Mouse (Mus musculus) limb, embryonic 13.5 days (tissue): Measurements from ENCODE around the gene Ttc25. TPM values are rescaled to one million over a fixed set of nuclear protein-coding genes. Genes with fewer than 3 reads are reported as not detected.

Experiments used
- ATAC-seq: fragments of 200-750 bp; cut with Nextera tagmentation; 2 replicates; pipeline ENCODE4 v1.8.0; 2017; ENCODE audit warnings: low read depth, moderate number of reproducible peaks, moderate TSS enrichment; ENCODE audit not compliant: low FRiP score
- H3K27ac ChIP-seq: fragments of 300-500 bp; sonication (generic); 2 replicates; pipeline ENCODE4 v1.5.1; 2015; ENCODE audit warnings: inconsistent platforms, mild to moderate bottlenecking, moderate library complexity
- H3K27me3 ChIP-seq: fragments of 300-500 bp; sonication (generic); 2 replicates; pipeline ENCODE4 v1.6.1; 2015; ENCODE audit warnings: mild to moderate bottlenecking, inconsistent platforms
- H3K36me3 ChIP-seq: fragments of 300-500 bp; sonication (generic); 2 replicates; pipeline ENCODE4 v1.6.1; 2015; ENCODE audit warnings: inconsistent platforms, mild to moderate bottlenecking, moderate library complexity
- H3K4me1 ChIP-seq: fragments of 300-500 bp; sonication (generic); 2 replicates; pipeline ENCODE4 v1.6.1; 2015; ENCODE audit warnings: inconsistent platforms
- H3K4me2 ChIP-seq: fragments of 300-500 bp; sonication (generic); replicated peaks from 2 replicates; pipeline ENCODE4 v1.6.1; 2015; ENCODE audit warnings: inconsistent platforms, mild to moderate bottlenecking, moderate library complexity
- H3K4me3 ChIP-seq: fragments of 300-500 bp; sonication (generic); 2 replicates; pipeline ENCODE4 v1.5.1; 2015; ENCODE audit warnings: moderate library complexity, mild to moderate bottlenecking, inconsistent platforms
- H3K9ac ChIP-seq: fragments of 300-500 bp; sonication (generic); 2 replicates; pipeline ENCODE4 v1.6.1; 2015; ENCODE audit warnings: mild to moderate bottlenecking, inconsistent platforms
- H3K9me3 ChIP-seq: fragments of 300-500 bp; sonication (generic); 2 replicates; pipeline ENCODE4 v1.6.1; 2016; ENCODE audit warnings: inconsistent platforms
- WGBS: fragments of 180-500 bp; shearing (Covaris S2); methylation state at CpG from one replicate; pipeline ENCODE4 v1.1.7; 2015; 5-methylcytosine and 5-hydroxymethylcytosine counted together
- polyA plus RNA-seq: library from polyadenylated mRNA; unstranded; fragments of >200 nt; fragmentation: Nextera tagmentation; extraction: Ambion mirVana; gene quantifications from 2 replicates; pipeline ENCODE4 v1.2.1, GENCODE M21; 2015

Gene Ttc25
- polyA plus RNA-seq: 0.61 and 0.69 TPM in 2 replicates

DNA sequence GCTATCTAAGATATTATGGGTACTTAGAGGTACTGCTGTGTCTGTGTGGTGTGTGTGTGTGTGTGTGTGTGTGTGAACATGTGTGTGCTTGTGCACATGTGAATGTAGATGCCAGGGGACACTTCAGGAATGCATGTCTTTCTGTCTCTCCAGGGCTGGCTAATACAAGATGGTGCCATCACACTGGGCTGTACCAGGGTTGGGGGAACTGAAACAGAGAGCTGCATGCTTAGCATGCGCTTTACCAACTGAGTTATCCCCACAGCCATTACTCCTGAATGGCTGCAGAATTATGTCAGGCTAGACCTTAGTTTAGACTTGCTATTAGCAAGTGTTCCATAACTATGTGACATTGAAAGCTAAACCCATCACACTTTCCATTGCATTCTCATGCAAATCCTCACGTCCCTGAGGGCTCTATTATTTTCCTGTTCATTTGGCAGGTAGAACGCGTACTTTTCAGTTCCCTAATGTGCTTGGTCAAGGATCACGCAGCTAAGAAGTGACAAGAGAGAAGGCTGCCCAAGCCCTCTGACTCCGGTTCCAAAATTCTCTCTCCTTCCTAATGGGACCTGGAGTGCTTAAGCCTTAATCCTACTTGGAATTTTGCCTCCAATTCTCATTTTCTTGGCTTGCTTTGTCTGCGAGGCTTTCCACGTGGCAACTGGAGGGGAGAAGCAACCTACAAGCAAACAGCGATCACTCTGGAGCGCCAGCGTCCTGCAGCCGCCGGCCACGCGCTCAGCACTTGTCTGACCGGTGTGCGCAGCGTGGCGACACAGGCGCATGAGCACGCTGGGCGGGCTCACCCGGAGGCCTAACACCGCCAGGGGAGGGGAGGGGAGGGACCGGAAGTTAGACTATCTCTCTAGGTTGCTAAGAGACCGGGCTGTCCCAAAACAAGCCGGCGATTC is at the start of gene Ttc25:
Ttc25 (plus strand) TSS at position 776 of the 914 bp plus-strand sequence.
- Histone ChIP-seq H3K4me2 (peak within 1 kb of the TSS; percentile 67), H3K27me3 (no peaks in the 10 kb centered on the region), H3K4me1 (peaks cover 10% of the 10 kb centered on the region; the same call in 1 of the 2 replicates), H3K4me3 (peak within 1 kb of the TSS; percentile 46), H3K36me3 (no peaks in the 10 kb centered on the region), H3K27ac (no peak within 1 kb of the TSS; the same call in 1 of the 2 replicates), H3K9me3 (no peaks in the 10 kb centered on the region; the same call in 1 of the 2 replicates), H3K9ac (peak within 1 kb of the TSS; percentile 65)
- peak; percentile 97 for ATAC-seq
- 4% methylated on average over 28 of the region's 28 CpGs for WGBS

DNA sequence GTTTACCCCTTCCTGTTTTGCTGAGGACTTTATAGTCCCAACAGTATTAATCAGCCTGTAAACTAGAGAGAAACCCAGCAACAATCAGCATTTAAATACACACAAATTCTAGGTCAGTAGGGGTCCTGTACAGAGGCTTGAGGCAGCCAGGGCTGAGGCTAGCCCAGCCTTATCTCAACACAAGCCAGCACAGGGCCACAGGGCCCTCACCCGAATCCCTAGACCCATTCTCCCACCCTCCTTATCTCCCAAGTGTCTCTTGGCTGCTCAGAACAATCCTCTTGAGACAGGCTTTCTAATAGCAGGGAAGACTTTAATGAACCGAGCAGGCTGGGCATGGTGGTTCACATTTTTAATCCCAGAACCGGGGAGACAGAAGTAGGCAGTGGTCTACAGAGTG is 45.2 kb upstream of the Ttc25 start:
- H3K9ac ChIP-seq: no peak overlapping the region
- no peak overlapping the region for H3K4me3 ChIP-seq
- ATAC-seq: no peak
- H3K27ac ChIP-seq: no peak overlapping the region
- H3K27me3 ChIP-seq: no peaks in the 10 kb centered on the region
- H3K4me1 ChIP-seq: no peaks in the 10 kb centered on the region
- 91% methylated on average over 3 of the region's 3 CpGs for WGBS
- H3K4me2 ChIP-seq: no peak overlapping the region
- peaks cover 99% of the 10 kb centered on the region for H3K36me3 ChIP-seq
- no peaks in the 10 kb centered on the region for H3K9me3 ChIP-seq

GRCm38 (mm10) chr11:100500651-100501050 is 44.8 kb upstream of the Ttc25 start:
- H3K4me2 ChIP-seq: no peak overlapping the region

GRCm38 (mm10) chr11:100501321-100501720 is 44.1 kb upstream of the Ttc25 start:
- no peaks in the 10 kb centered on the region for H3K9me3 ChIP-seq
- WGBS: 66% methylated on average over 6 of the region's 6 CpGs
- no peak overlapping the region for H3K4me3 ChIP-seq
- no peak overlapping the region for H3K4me2 ChIP-seq
- H3K9ac ChIP-seq: no peak overlapping the region
- no peaks in the 10 kb centered on the region for H3K27me3 ChIP-seq
- H3K4me1 ChIP-seq: no peaks in the 10 kb centered on the region
- ATAC-seq: no peak
- H3K36me3 ChIP-seq: peaks cover 99% of the 10 kb centered on the region
- H3K27ac ChIP-seq: no peak overlapping the region

More at GRCm38 (mm10) chr11:100500651-100501050, 44.8 kb upstream of the Ttc25 start:
- no peaks in the 10 kb centered on the region for H3K9me3 ChIP-seq
- no peaks in the 10 kb centered on the region for H3K4me1 ChIP-seq
- H3K36me3 ChIP-seq: peaks cover 99% of the 10 kb centered on the region
- WGBS: 89% methylated on average over 7 of the region's 7 CpGs
- H3K9ac ChIP-seq: no peak overlapping the region
- no peak overlapping the region for H3K4me3 ChIP-seq
- no peak for ATAC-seq
- no peak overlapping the region for H3K27ac ChIP-seq
- H3K27me3 ChIP-seq: no peaks in the 10 kb centered on the region

GRCm38 (mm10) chr11:100504990-100505660 is 40.3 kb upstream of the Ttc25 start:
- no peak for ATAC-seq
- peaks cover 96% of the 10 kb centered on the region for H3K36me3 ChIP-seq
- H3K27me3 ChIP-seq: no peaks in the 10 kb centered on the region
- H3K9me3 ChIP-seq: no peaks in the 10 kb centered on the region
- no peak overlapping the region for H3K27ac ChIP-seq
- H3K4me1 ChIP-seq: no peaks in the 10 kb centered on the region
- 93% methylated on average over 12 of the region's 12 CpGs for WGBS
- no peak overlapping the region for H3K4me2 ChIP-seq
- no peak overlapping the region for H3K9ac ChIP-seq
- no peak overlapping the region for H3K4me3 ChIP-seq

DNA sequence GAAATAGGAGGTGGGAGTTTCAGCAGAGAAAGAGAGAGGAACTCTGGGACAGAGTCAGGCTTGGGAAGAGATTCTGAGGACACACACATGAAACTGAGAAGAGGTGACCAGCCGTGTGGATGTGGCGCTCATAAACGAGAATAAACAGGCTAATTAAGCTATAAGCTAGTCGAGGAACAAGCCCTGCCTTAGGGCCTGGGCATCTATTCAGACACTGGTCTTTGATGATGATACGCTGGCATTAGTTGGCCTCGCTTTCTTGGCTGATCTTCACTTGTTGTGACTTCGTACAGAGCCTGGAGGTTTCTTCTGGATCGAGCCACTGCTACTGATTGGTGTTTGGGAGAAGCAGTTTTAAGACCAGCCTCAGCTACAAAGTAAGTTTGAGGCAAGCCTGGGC is 39.4 kb upstream of the Ttc25 start:
- H3K36me3 ChIP-seq: peaks cover 93% of the 10 kb centered on the region
- H3K4me1 ChIP-seq: no peaks in the 10 kb centered on the region
- no peak for ATAC-seq
- H3K27me3 ChIP-seq: no peaks in the 10 kb centered on the region
- 93% methylated on average over 8 of the region's 8 CpGs for WGBS
- no peak overlapping the region for H3K4me2 ChIP-seq
- H3K27ac ChIP-seq: no peak overlapping the region
- H3K9me3 ChIP-seq: no peaks in the 10 kb centered on the region
- no peak overlapping the region for H3K4me3 ChIP-seq
- no peak overlapping the region for H3K9ac ChIP-seq

DNA sequence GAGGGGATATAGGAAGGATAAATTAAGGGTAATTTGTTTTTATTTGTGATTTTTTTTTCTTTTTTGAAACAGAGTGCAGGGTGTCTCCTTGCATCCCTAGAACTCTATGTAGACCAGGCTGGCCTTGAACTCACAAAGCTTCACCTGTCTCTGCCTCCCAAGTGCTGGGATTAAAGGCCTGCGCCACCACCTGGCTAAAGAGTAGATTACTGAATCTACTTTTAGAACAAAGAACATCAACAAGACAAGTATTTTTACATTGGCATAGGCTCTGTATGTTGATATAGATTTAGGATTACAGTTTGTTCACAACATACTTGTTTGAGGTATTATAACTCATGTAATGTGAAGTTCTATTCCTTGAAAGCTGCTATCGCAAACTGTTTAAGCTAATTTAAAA is 34.9 kb upstream of the Ttc25 start:
- no peaks in the 10 kb centered on the region for H3K9me3 ChIP-seq
- no peak overlapping the region for H3K27ac ChIP-seq
- H3K4me3 ChIP-seq: no peak overlapping the region
- no peak overlapping the region for H3K4me2 ChIP-seq
- H3K36me3 ChIP-seq: peaks cover 91% of the 10 kb centered on the region
- no peaks in the 10 kb centered on the region for H3K27me3 ChIP-seq
- WGBS: 97% methylated on average over 2 of the region's 2 CpGs
- no peaks in the 10 kb centered on the region for H3K4me1 ChIP-seq
- no peak for ATAC-seq
- H3K9ac ChIP-seq: no peak overlapping the region

DNA sequence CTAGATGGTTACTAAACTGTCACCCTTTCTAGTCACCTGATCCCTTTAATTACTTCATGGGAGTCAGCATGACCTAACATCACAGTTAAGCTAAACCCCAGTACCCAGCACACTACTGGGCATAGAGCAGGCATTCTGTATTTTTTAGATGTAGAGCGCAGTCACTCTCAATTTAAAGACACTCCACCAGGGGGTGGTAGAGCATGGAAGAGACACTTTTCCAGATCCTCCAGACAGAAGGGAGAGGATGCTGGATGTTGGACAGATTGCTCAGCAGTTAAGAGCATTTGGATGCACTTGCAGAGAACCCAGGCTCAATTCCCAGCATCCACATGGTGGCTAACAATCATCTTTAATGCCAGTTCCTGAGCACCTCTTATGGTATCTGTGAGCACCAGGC is 33.0 kb upstream of the Ttc25 start:
- H3K4me1 ChIP-seq: no peaks in the 10 kb centered on the region
- WGBS: 89% methylated on average over 1 of the region's 1 CpGs
- H3K4me2 ChIP-seq: no peak overlapping the region
- H3K27me3 ChIP-seq: no peaks in the 10 kb centered on the region
- H3K9ac ChIP-seq: no peak overlapping the region
- H3K36me3 ChIP-seq: peaks cover 91% of the 10 kb centered on the region
- no peak overlapping the region for H3K27ac ChIP-seq
- no peak for ATAC-seq
- no peak overlapping the region for H3K4me3 ChIP-seq
- no peaks in the 10 kb centered on the region for H3K9me3 ChIP-seq

- H3K27me3 ChIP-seq: no peaks in the 10 kb centered on the region
- ATAC-seq: no peak
- 89% methylated on average over 10 of the region's 10 CpGs for WGBS
- H3K4me1 ChIP-seq: no peaks in the 10 kb centered on the region
- no peak overlapping the region for H3K9ac ChIP-seq
- no peaks in the 10 kb centered on the region for H3K9me3 ChIP-seq
- H3K4me2 ChIP-seq: no peak overlapping the region
- H3K4me3 ChIP-seq: no peak overlapping the region
- no peak overlapping the region for H3K27ac ChIP-seq
- H3K36me3 ChIP-seq: peaks cover 91% of the 10 kb centered on the region
Measured at GRCm38 (mm10) chr11:100513716-100514115, 31.7 kb upstream of the Ttc25 start.

DNA sequence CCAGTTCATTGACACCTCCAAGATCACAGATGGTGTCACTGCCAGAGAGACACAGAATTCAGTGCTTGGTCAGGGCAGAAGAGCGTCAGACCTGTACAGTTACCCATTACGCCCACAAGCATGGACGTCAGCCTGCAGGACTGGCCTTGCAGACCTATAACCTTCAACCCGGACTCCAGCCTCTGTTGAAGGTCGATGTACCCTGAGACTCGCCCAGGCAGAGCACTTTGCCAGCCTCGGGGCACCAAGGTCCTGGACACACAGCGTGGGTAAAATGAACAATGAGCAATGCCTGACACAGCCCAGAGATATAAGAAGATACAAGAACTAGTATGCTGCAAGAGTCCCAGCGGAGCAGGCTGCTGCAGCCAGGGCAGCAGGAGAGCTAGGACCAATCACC is 30.3 kb upstream of the Ttc25 start:
- no peak overlapping the region for H3K27ac ChIP-seq
- H3K9ac ChIP-seq: no peak overlapping the region
- no peak overlapping the region for H3K4me2 ChIP-seq
- ATAC-seq: no peak
- H3K4me1 ChIP-seq: no peaks in the 10 kb centered on the region
- WGBS: 94% methylated on average over 9 of the region's 9 CpGs
- no peaks in the 10 kb centered on the region for H3K27me3 ChIP-seq
- H3K4me3 ChIP-seq: no peak overlapping the region
- peaks cover 91% of the 10 kb centered on the region for H3K36me3 ChIP-seq
- H3K9me3 ChIP-seq: no peaks in the 10 kb centered on the region

- no peaks in the 10 kb centered on the region for H3K9me3 ChIP-seq
- no peaks in the 10 kb centered on the region for H3K27me3 ChIP-seq
- no peak overlapping the region for H3K27ac ChIP-seq
- H3K4me3 ChIP-seq: no peak overlapping the region
- peaks cover 94% of the 10 kb centered on the region for H3K36me3 ChIP-seq
- no peak for ATAC-seq
- H3K4me1 ChIP-seq: no peaks in the 10 kb centered on the region
- H3K4me2 ChIP-seq: no peak overlapping the region
- 93% methylated on average over 9 of the region's 9 CpGs for WGBS
- no peak overlapping the region for H3K9ac ChIP-seq
Measured at GRCm38 (mm10) chr11:100515789-100516188, 29.6 kb upstream of the Ttc25 start.

GRCm38 (mm10) chr11:100516291-100516690 is 29.1 kb upstream of the Ttc25 start:
- WGBS: 72% methylated on average over 9 of the region's 9 CpGs
- no peak overlapping the region for H3K4me2 ChIP-seq

More at GRCm38 (mm10) chr11:100516291-100516690, 29.1 kb upstream of the Ttc25 start:
- H3K27ac ChIP-seq: no peak overlapping the region
- H3K9me3 ChIP-seq: no peaks in the 10 kb centered on the region
- no peak for ATAC-seq
- H3K36me3 ChIP-seq: peaks cover 94% of the 10 kb centered on the region
- H3K4me1 ChIP-seq: no peaks in the 10 kb centered on the region
- H3K4me3 ChIP-seq: no peak overlapping the region
- H3K27me3 ChIP-seq: no peaks in the 10 kb centered on the region
- no peak overlapping the region for H3K9ac ChIP-seq
